Mouse (Mus musculus): Measurements from ENCODE around the gene Cd86.

The Cd86 gene

GRCm38 (mm10) chr16:36596671-36597410 is 69.0 kb downstream of the Cd86 start:
- DNase-seq, result no peak

GRCm38 (mm10) chr16:36589898-36590297 is 76.0 kb downstream of the Cd86 start:
- no peak for DNase-seq

GRCm38 (mm10) chr16:36587971-36588370 is 77.9 kb downstream of the Cd86 start:
- DNase-seq, result no peak

- no peak for DNase-seq
Measured at GRCm38 (mm10) chr16:36582073-36582472, 83.8 kb downstream of the Cd86 start.

GRCm38 (mm10) chr16:36571942-36572341 is 93.9 kb downstream of the Cd86 start:
- no peak for DNase-seq

GRCm38 (mm10) chr16:36561386-36562338 is 104.2 kb downstream of the Cd86 start, which contains the start of gene Casr:
Casr (minus strand) TSS chr16:36562141.
- DNase-seq, result no peak

GRCm38 (mm10) chr16:36559573-36559972 is 106.3 kb downstream of the Cd86 start:
- no peak for DNase-seq

- no peak for DNase-seq
Measured at GRCm38 (mm10) chr16:36555672-36556165, 110.2 kb downstream of the Cd86 start.
